Mouse (Mus musculus) hindbrain, postnatal 0 days (tissue): ENCODE data around the gene Mmp11. TPM values are rescaled to one million over a fixed set of nuclear protein-coding genes. Genes with fewer than 3 reads are reported as not detected.

Source experiments
- ATAC-seq: fragments of 200-750 bp; cut with Nextera tagmentation; 2 replicates; pipeline ENCODE4 v1.8.0; 2017; ENCODE audit warnings: mild to moderate bottlenecking, moderate TSS enrichment, moderate library complexity
- DNase-seq: peaks from one replicate; pipeline ENCODE4 v3.0.0-alpha.2; 2015; ENCODE audit warnings: low spot score
- H3K27ac ChIP-seq: fragments of 300-500 bp; sonication (generic); 2 replicates; pipeline ENCODE4 v1.5.1; 2014; ENCODE audit warnings: mild to moderate bottlenecking
- H3K27me3 ChIP-seq: fragments of 300-500 bp; sonication (generic); 2 replicates; pipeline ENCODE4 v1.6.1; 2014; ENCODE audit warnings: low read length, mixed read lengths; ENCODE audit not compliant: insufficient read depth
- H3K36me3 ChIP-seq: fragments of 300-500 bp; sonication (generic); 2 replicates; pipeline ENCODE4 v1.6.1; 2014; ENCODE audit warnings: low read length, mixed read lengths; ENCODE audit not compliant: insufficient read depth
- H3K4me1 ChIP-seq: fragments of 300-500 bp; sonication (generic); 2 replicates; pipeline ENCODE4 v1.6.1; 2014; ENCODE audit warnings: antibody characterized with exemption, low read length, mixed read lengths; ENCODE audit not compliant: insufficient read depth
- H3K4me2 ChIP-seq: fragments of 300-500 bp; sonication (generic); 2 replicates; pipeline ENCODE4 v1.6.1; 2014; ENCODE audit warnings: low read depth, mild to moderate bottlenecking, low read length, moderate library complexity, mixed read lengths
- H3K4me3 ChIP-seq: fragments of 300-500 bp; sonication (generic); 2 replicates; pipeline ENCODE4 v1.5.1; 2014; ENCODE audit warnings: low read length
- H3K9ac ChIP-seq: fragments of 300-500 bp; sonication (generic); replicated peaks from 2 replicates; pipeline ENCODE4 v1.6.1; 2014; ENCODE audit warnings: mild to moderate bottlenecking, low read length, moderate library complexity, mixed read lengths
- H3K9me3 ChIP-seq: fragments of 300-500 bp; sonication (generic); 2 replicates; pipeline ENCODE4 v1.6.1; 2016; ENCODE audit warnings: low read length, mixed read lengths
- CTCF ChIP-seq: IDR thresholded peaks from 2 replicates; pipeline ENCODE4 v1.5.1; 2016; ENCODE audit warnings: antibody characterized with exemption, control low read depth, low read depth
- WGBS: fragments of 180-500 bp; shearing (Covaris S2); extraction: QIAGEN DNeasy Blood & Tissue Kit; methylation state at CpG from one replicate; pipeline ENCODE4 v1.1.7; 2014; 5-methylcytosine and 5-hydroxymethylcytosine counted together
- polyA plus RNA-seq: library from polyadenylated mRNA; unstranded; fragments of >200 nt; fragmentation: Nextera tagmentation; extraction: Ambion mirVana; gene quantifications from 2 replicates; pipeline ENCODE4 v1.2.1, GENCODE M21; 2015
- total RNA-seq: library from RNA; depleted of rRNA; stranded (reverse); fragments of >200 nt; gene quantifications from 2 replicates; pipeline ENCODE4 v1.2.3, GENCODE M21; 2014

Mmp11 gene
- total and polyA plus RNA-seq, 2 experiments from 2014 or later: 8.3 to 9.5 TPM

GRCm38 (mm10) chr10:75937851-75938643 lies 1.8 kb upstream of the Mmp11 start:
- H3K27me3 ChIP-seq: no peaks in the 10 kb centered on the region
- no peaks in the 10 kb centered on the region for H3K9me3 ChIP-seq
- ATAC-seq (no peak), DNase-seq (no peak)
- no peak overlapping the region for H3K27ac ChIP-seq
- TF ChIP-seq CTCF: no peak
- 46% methylated on average over 10 of the region's 10 CpGs for WGBS
- peaks cover under 1% of the 10 kb centered on the region; the same call in 1 of the 2 replicates for H3K4me1 ChIP-seq
- no peak overlapping the region for H3K9ac ChIP-seq
- peak overlapping the region; percentile 85; the same call in 1 of the 2 replicates for H3K4me2 ChIP-seq
- no peaks in the 10 kb centered on the region for H3K36me3 ChIP-seq
- H3K4me3 ChIP-seq: no peak overlapping the region

DNA sequence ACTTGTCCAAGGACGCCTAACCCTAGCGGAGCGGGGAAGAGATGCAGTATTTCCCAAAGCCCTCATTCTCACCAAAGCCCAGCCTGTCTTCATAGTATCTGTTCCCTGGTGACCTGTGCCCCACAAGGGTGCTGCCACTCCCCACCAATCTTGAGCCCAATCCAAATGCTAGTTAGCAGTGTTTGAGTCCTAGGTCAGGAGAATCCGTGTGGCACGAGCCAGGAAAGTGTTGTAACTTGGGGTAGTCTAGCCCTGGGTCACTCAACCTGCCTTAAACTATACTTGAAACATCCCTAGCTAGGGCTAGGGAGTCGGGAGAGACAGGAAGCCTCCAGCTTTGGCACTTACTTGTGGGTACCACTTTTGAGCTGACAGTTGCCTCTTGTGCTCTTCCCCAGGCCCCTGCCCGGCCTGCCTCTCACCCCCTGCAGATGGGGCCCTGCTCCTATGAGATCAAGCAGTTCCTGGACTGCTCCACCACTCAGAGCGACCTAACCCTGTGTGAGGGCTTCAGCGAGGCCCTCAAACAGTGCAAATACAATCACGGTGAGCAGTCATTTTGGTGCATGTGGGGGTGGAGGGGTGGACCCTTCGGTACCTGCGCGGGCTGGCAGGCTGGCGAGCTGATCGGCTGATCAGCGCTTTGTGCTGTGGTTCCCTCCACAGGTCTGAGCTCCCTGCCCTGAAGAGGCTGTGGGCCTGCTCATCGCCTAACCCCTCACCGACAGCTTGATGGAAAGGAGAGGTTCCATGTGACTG lies 792 bp upstream of the Mmp11 start:
- no peak for TF ChIP-seq CTCF
- H3K4me2 ChIP-seq: peak overlapping the region; percentile 85
- 46% methylated on average over 18 of the region's 18 CpGs for whole genome bisulfite sequencing
- no peaks in the 10 kb centered on the region for H3K9me3 ChIP-seq
- ATAC-seq: no peak
- H3K27ac ChIP-seq: no peak overlapping the region
- H3K36me3 ChIP-seq: no peaks in the 10 kb centered on the region
- no peak overlapping the region for H3K9ac ChIP-seq
- H3K4me3 ChIP-seq: 0 out of 2 replicates have a peak overlapping the region, but pooled peaks have one; percentile 66
- no peaks in the 10 kb centered on the region for H3K27me3 ChIP-seq
- no peak for DNase-seq
- H3K4me1 ChIP-seq: peaks cover 10% of the 10 kb centered on the region; the same call in 1 of the 2 replicates

- Histone ChIP-seq H3K9ac (peak overlapping the region; percentile 68; the same call in 1 of the 2 replicates), H3K27ac (no peak overlapping the region), H3K4me1 (peaks cover 14% of the 10 kb centered on the region), H3K4me3 (peak overlapping the region; percentile 66; the same call in 1 of the 2 replicates), H3K4me2 (peak overlapping the region; percentile 85), H3K36me3 (no peaks in the 10 kb centered on the region), H3K9me3 (no peaks in the 10 kb centered on the region), H3K27me3 (no peaks in the 10 kb centered on the region)
- ATAC-seq (no peak), DNase-seq (no peak)
- no peak for TF ChIP-seq CTCF
- WGBS: 67% methylated on average over 1 of the region's 1 CpGs
These were observed 1.3 kb downstream of the Mmp11 start for GRCm38 (mm10) chr10:75934991-75935390.

DNA sequence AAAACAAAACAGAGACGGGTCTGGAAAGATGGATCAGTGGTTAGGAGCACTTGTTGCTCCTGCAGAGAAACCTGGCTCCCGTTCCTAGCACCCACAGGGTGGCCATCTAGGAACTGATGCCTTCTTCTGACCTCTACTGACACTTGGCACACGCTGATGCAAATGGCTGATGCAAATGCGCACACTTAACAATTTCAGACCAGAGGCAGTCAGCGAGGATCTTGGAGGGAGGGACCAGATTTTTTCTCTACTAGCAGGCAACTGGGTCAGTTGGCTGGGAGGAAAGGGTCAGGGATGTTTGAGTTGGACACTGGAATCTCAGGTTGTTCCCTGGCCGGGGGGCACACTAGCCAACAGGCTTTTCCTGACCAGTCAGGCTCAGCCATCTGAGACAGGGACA lies 3.4 kb downstream of the Mmp11 start, which contains the start of gene Chchd10:
Gene Chchd10, plus strand, starts transcription at position 240 of the 400 bp plus-strand sequence.
- peak within 1 kb of the TSS; percentile 43 for H3K4me3 ChIP-seq
- DNase-seq (no peak), ATAC-seq (no peak)
- H3K9ac ChIP-seq: peak within 1 kb of the TSS; percentile 58
- H3K4me2 ChIP-seq: peak within 1 kb of the TSS; percentile 87
- H3K36me3 ChIP-seq: no peaks in the 10 kb centered on the region
- no peak for TF ChIP-seq CTCF
- WGBS: 29% methylated on average over 6 of the region's 6 CpGs
- H3K27me3 ChIP-seq: no peaks in the 10 kb centered on the region
- 0 out of 2 replicates have a peak within 1 kb of the TSS, but pooled peaks have one; percentile 3 for H3K27ac ChIP-seq
- H3K4me1 ChIP-seq: peaks cover 14% of the 10 kb centered on the region
- H3K9me3 ChIP-seq: no peaks in the 10 kb centered on the region

GRCm38 (mm10) chr10:75932081-75932678 lies 4.1 kb downstream of the Mmp11 start:
- TF ChIP-seq CTCF: no peak
- peak; percentile 43 for DNase-seq
- Histone ChIP-seq H3K27me3 (no peaks in the 10 kb centered on the region), H3K27ac (0 out of 2 replicates have a peak overlapping the region, but pooled peaks have one; percentile 3), H3K9me3 (no peaks in the 10 kb centered on the region), H3K36me3 (no peaks in the 10 kb centered on the region), H3K4me1 (peaks cover 14% of the 10 kb centered on the region), H3K9ac (peak overlapping the region; percentile 58), H3K4me3 (peak overlapping the region; percentile 43), H3K4me2 (peak overlapping the region; percentile 87)
- WGBS: under 1% methylated on average over 35 of the region's 44 CpGs
- peak; percentile 27 for ATAC-seq

GRCm38 (mm10) chr10:75931311-75931710 lies 5.0 kb downstream of the Mmp11 start:
- no peak overlapping the region for H3K27ac ChIP-seq
- peak overlapping the region; percentile 43 for H3K4me3 ChIP-seq
- H3K9ac ChIP-seq: no peak overlapping the region
- no peaks in the 10 kb centered on the region for H3K36me3 ChIP-seq
- ATAC-seq: no peak
- no peak for DNase-seq
- TF ChIP-seq CTCF: no peak
- WGBS: 28% methylated on average over 7 of the region's 7 CpGs
- peaks cover 14% of the 10 kb centered on the region for H3K4me1 ChIP-seq
- peak overlapping the region; percentile 87 for H3K4me2 ChIP-seq
- no peaks in the 10 kb centered on the region for H3K9me3 ChIP-seq
- H3K27me3 ChIP-seq: no peaks in the 10 kb centered on the region
